Mouse (Mus musculus): ENCODE measurements at regions not wholly inside any gene's neighbourhood (a gene's known extent, or its start where the extent isn't known, plus 50 kb on each side); places are given as distances from the start of the nearest gene placed in this dataset.

GRCm38 (mm10) chr12:112350733-112351132 is 138.5 kb upstream of the A530016L24Rik start:
- no peaks in the 10 kb centered on the region for H3K9me3 ChIP-seq (replicated peaks)
- 37% methylated on average over 9 of the region's 9 CpGs for WGBS (ENCODE audit: insufficient replicate concordance)
- DNase-seq (no peak), ATAC-seq (ENCODE audit: low read depth) (no peak)
- no peaks in the 10 kb centered on the region for H3K36me3 ChIP-seq
- no peak overlapping the region for H3K4me2 ChIP-seq
- no peaks in the 10 kb centered on the region for H3K27me3 ChIP-seq
- H3K27ac ChIP-seq = no peak overlapping the region
- H3K9ac ChIP-seq = no peak overlapping the region
- H3K4me3 ChIP-seq (replicated peaks) = no peak overlapping the region
- H3K4me1 ChIP-seq (replicated peaks) = no peaks in the 10 kb centered on the region

- no peak for DNase-seq
- WGBS (ENCODE audit: insufficient replicate concordance) = 62% methylated on average over 3 of the region's 3 CpGs
- Histone ChIP-seq H3K36me3 (no peaks in the 10 kb centered on the region), H3K4me3 (replicated peaks) (no peak overlapping the region), H3K4me1 (replicated peaks) (no peaks in the 10 kb centered on the region), H3K27ac (no peak overlapping the region), H3K27me3 (no peaks in the 10 kb centered on the region), H3K4me2 (no peak overlapping the region), H3K9ac (no peak overlapping the region), H3K9me3 (replicated peaks) (peaks cover 8% of the 10 kb centered on the region; the same call in 1 of the 2 replicates)
- ATAC-seq (ENCODE audit: low read depth) = no peak
Measured at GRCm38 (mm10) chr12:112363349-112363748, 125.9 kb upstream of the A530016L24Rik start.

GRCm38 (mm10) chr12:112367221-112367620 is 122.0 kb upstream of the A530016L24Rik start:
- H3K4me2 ChIP-seq = no peak overlapping the region
- H3K27ac ChIP-seq = no peak overlapping the region
- no peak overlapping the region for H3K9ac ChIP-seq
- no peak overlapping the region for H3K4me3 ChIP-seq (replicated peaks)
- peaks cover 8% of the 10 kb centered on the region; the same call in 1 of the 2 replicates for H3K9me3 ChIP-seq (replicated peaks)
- no peaks in the 10 kb centered on the region for H3K4me1 ChIP-seq (replicated peaks)
- WGBS (ENCODE audit: insufficient replicate concordance) = 47% methylated on average over 4 of the region's 4 CpGs
- no peaks in the 10 kb centered on the region for H3K27me3 ChIP-seq
- no peak for DNase-seq
- H3K36me3 ChIP-seq = no peaks in the 10 kb centered on the region
- no peak for ATAC-seq (ENCODE audit: low read depth)

GRCm38 (mm10) chr12:112368112-112368511 is 121.1 kb upstream of the A530016L24Rik start:
- Histone ChIP-seq H3K4me2 (no peak overlapping the region), H3K9ac (no peak overlapping the region), H3K4me3 (replicated peaks) (no peak overlapping the region), H3K4me1 (replicated peaks) (no peaks in the 10 kb centered on the region), H3K9me3 (replicated peaks) (peaks cover 8% of the 10 kb centered on the region; the same call in 1 of the 2 replicates), H3K27me3 (no peaks in the 10 kb centered on the region), H3K36me3 (no peaks in the 10 kb centered on the region), H3K27ac (no peak overlapping the region)
- ATAC-seq (ENCODE audit: low read depth) (no peak), DNase-seq (no peak)
- 61% methylated on average over 6 of the region's 6 CpGs for WGBS (ENCODE audit: insufficient replicate concordance)

GRCm38 (mm10) chr12:112369581-112370371 is 119.5 kb upstream of the A530016L24Rik start:
- no peaks in the 10 kb centered on the region for H3K27me3 ChIP-seq
- DNase-seq = no peak
- no peaks in the 10 kb centered on the region for H3K4me1 ChIP-seq (replicated peaks)
- no peak overlapping the region for H3K9ac ChIP-seq
- H3K4me3 ChIP-seq (replicated peaks) = no peak overlapping the region
- WGBS (ENCODE audit: insufficient replicate concordance) = 56% methylated on average over 15 of the region's 15 CpGs
- H3K9me3 ChIP-seq (replicated peaks) = peaks cover 7% of the 10 kb centered on the region; the same call in 1 of the 2 replicates
- no peak for ATAC-seq (ENCODE audit: low read depth)
- no peaks in the 10 kb centered on the region for H3K36me3 ChIP-seq
- no peak overlapping the region for H3K27ac ChIP-seq
- no peak overlapping the region for H3K4me2 ChIP-seq

- no peaks in the 10 kb centered on the region for H3K27me3 ChIP-seq
- no peaks in the 10 kb centered on the region for H3K9me3 ChIP-seq (replicated peaks)
- no peaks in the 10 kb centered on the region for H3K4me1 ChIP-seq (replicated peaks)
- H3K36me3 ChIP-seq = no peaks in the 10 kb centered on the region
- H3K4me3 ChIP-seq (replicated peaks) = no peak overlapping the region
- no peak overlapping the region for H3K9ac ChIP-seq
- WGBS (ENCODE audit: insufficient replicate concordance) = 58% methylated on average over 13 of the region's 14 CpGs
- ATAC-seq (ENCODE audit: low read depth) (no peak), DNase-seq (no peak)
- no peak overlapping the region for H3K27ac ChIP-seq
- H3K4me2 ChIP-seq = no peak overlapping the region
Measured at GRCm38 (mm10) chr12:112372234-112373050, 116.8 kb upstream of the A530016L24Rik start.

GRCm38 (mm10) chr12:112373966-112374365 is 115.3 kb upstream of the A530016L24Rik start:
- ATAC-seq (ENCODE audit: low read depth) = no peak
- DNase-seq = no peak
- no peaks in the 10 kb centered on the region for H3K27me3 ChIP-seq
- H3K9ac ChIP-seq = no peak overlapping the region
- H3K4me3 ChIP-seq (replicated peaks) = no peak overlapping the region
- no peaks in the 10 kb centered on the region for H3K4me1 ChIP-seq (replicated peaks)
- H3K36me3 ChIP-seq = no peaks in the 10 kb centered on the region
- H3K9me3 ChIP-seq (replicated peaks) = no peaks in the 10 kb centered on the region
- H3K27ac ChIP-seq = no peak overlapping the region
- H3K4me2 ChIP-seq = no peak overlapping the region
- 65% methylated on average over 7 of the region's 7 CpGs for WGBS (ENCODE audit: insufficient replicate concordance)

- no peak for DNase-seq
- H3K4me3 ChIP-seq (replicated peaks) = no peak overlapping the region
- H3K27me3 ChIP-seq = no peaks in the 10 kb centered on the region
- no peak overlapping the region for H3K9ac ChIP-seq
- no peaks in the 10 kb centered on the region for H3K36me3 ChIP-seq
- ATAC-seq (ENCODE audit: low read depth) = no peak
- WGBS (ENCODE audit: insufficient replicate concordance) = 80% methylated on average over 5 of the region's 5 CpGs
- H3K9me3 ChIP-seq (replicated peaks) = no peaks in the 10 kb centered on the region
- H3K4me2 ChIP-seq = no peak overlapping the region
- H3K27ac ChIP-seq = no peak overlapping the region
- no peaks in the 10 kb centered on the region for H3K4me1 ChIP-seq (replicated peaks)
Measured at GRCm38 (mm10) chr12:112376236-112376635, 113.0 kb upstream of the A530016L24Rik start.

GRCm38 (mm10) chr12:112376701-112377100 is 112.5 kb upstream of the A530016L24Rik start:
- Histone ChIP-seq H3K36me3 (no peaks in the 10 kb centered on the region), H3K27ac (no peak overlapping the region), H3K27me3 (no peaks in the 10 kb centered on the region), H3K9me3 (replicated peaks) (no peaks in the 10 kb centered on the region), H3K4me2 (no peak overlapping the region), H3K4me3 (replicated peaks) (no peak overlapping the region), H3K4me1 (replicated peaks) (no peaks in the 10 kb centered on the region), H3K9ac (no peak overlapping the region)
- ATAC-seq (ENCODE audit: low read depth) (no peak), DNase-seq (no peak)
- 68% methylated on average over 8 of the region's 8 CpGs for WGBS (ENCODE audit: insufficient replicate concordance)

GRCm38 (mm10) chr12:112378482-112379243 is 110.6 kb upstream of the A530016L24Rik start:
- 73% methylated on average over 13 of the region's 13 CpGs for WGBS (ENCODE audit: insufficient replicate concordance)
- no peaks in the 10 kb centered on the region for H3K27me3 ChIP-seq
- no peaks in the 10 kb centered on the region for H3K4me1 ChIP-seq (replicated peaks)
- DNase-seq (no peak), ATAC-seq (ENCODE audit: low read depth) (no peak)
- H3K9ac ChIP-seq = no peak overlapping the region
- H3K4me3 ChIP-seq (replicated peaks) = no peak overlapping the region
- H3K4me2 ChIP-seq = no peak overlapping the region
- no peak overlapping the region for H3K27ac ChIP-seq
- no peaks in the 10 kb centered on the region for H3K36me3 ChIP-seq
- no peaks in the 10 kb centered on the region for H3K9me3 ChIP-seq (replicated peaks)

- no peak overlapping the region for H3K9ac ChIP-seq
- ATAC-seq (ENCODE audit: low read depth) (no peak), DNase-seq (no peak)
- H3K4me2 ChIP-seq = no peak overlapping the region
- H3K36me3 ChIP-seq = no peaks in the 10 kb centered on the region
- WGBS (ENCODE audit: insufficient replicate concordance) = 51% methylated on average over 9 of the region's 9 CpGs
- H3K4me1 ChIP-seq (replicated peaks) = no peaks in the 10 kb centered on the region
- no peak overlapping the region for H3K27ac ChIP-seq
- H3K27me3 ChIP-seq = no peaks in the 10 kb centered on the region
- no peaks in the 10 kb centered on the region for H3K9me3 ChIP-seq (replicated peaks)
- H3K4me3 ChIP-seq (replicated peaks) = no peak overlapping the region
Measured at GRCm38 (mm10) chr12:112387836-112388235, 101.4 kb upstream of the A530016L24Rik start.

Data from liver, embryonic 13.5 days (tissue).